Mouse (Mus musculus): ENCODE measurements at regions not wholly inside any gene's neighbourhood (a gene's known extent, or its start where the extent isn't known, plus 50 kb on each side); places are given as distances from the start of the nearest gene placed in this dataset.

- H3K4me1 ChIP-seq (ENCODE audit: control insufficient read depth, low read depth, low read length) = no peaks in the 10 kb centered on the region
- no peak overlapping the region for H3K27ac ChIP-seq (ENCODE audit: low read length)
- H3K36me3 ChIP-seq (ENCODE audit: control insufficient read depth, insufficient read depth) = no peaks in the 10 kb centered on the region
- H3K4me3 ChIP-seq (ENCODE audit: low read depth, low read length) = no peak overlapping the region
- WGBS (ENCODE audit: insufficient replicate concordance) = 41% methylated on average over 6 of the region's 6 CpGs
- no peak overlapping the region for H3K4me2 ChIP-seq (ENCODE audit: low read depth, low read length)
- no peaks in the 10 kb centered on the region for H3K9me3 ChIP-seq (replicated peaks; ENCODE audit: control insufficient read depth, low read length)
- no peak overlapping the region for H3K9ac ChIP-seq (ENCODE audit: low read depth, low read length)
- no peak for ATAC-seq (ENCODE audit: low read depth)
- no peaks in the 10 kb centered on the region for H3K27me3 ChIP-seq (ENCODE audit: control insufficient read depth, insufficient read depth, low read depth, low read length)
Measured at GRCm38 (mm10) chr1:191486766-191487165, 83.7 kb upstream of the Ppp2r5a start.

GRCm38 (mm10) chr1:191484726-191485425 is 81.8 kb upstream of the Ppp2r5a start:
- Histone ChIP-seq H3K36me3 (ENCODE audit: control insufficient read depth, insufficient read depth) (no peaks in the 10 kb centered on the region), H3K4me1 (ENCODE audit: control insufficient read depth, low read depth, low read length) (peaks cover 4% of the 10 kb centered on the region), H3K27ac (ENCODE audit: low read length) (no peak overlapping the region), H3K4me3 (ENCODE audit: low read depth, low read length) (no peak overlapping the region), H3K27me3 (ENCODE audit: control insufficient read depth, insufficient read depth, low read depth, low read length) (no peaks in the 10 kb centered on the region), H3K4me2 (ENCODE audit: low read depth, low read length) (no peak overlapping the region), H3K9me3 (replicated peaks; ENCODE audit: control insufficient read depth, low read length) (no peaks in the 10 kb centered on the region), H3K9ac (ENCODE audit: low read depth, low read length) (no peak overlapping the region)
- ATAC-seq (ENCODE audit: low read depth) = no peak
- 70% methylated on average over 8 of the region's 8 CpGs for WGBS (ENCODE audit: insufficient replicate concordance)

DNA sequence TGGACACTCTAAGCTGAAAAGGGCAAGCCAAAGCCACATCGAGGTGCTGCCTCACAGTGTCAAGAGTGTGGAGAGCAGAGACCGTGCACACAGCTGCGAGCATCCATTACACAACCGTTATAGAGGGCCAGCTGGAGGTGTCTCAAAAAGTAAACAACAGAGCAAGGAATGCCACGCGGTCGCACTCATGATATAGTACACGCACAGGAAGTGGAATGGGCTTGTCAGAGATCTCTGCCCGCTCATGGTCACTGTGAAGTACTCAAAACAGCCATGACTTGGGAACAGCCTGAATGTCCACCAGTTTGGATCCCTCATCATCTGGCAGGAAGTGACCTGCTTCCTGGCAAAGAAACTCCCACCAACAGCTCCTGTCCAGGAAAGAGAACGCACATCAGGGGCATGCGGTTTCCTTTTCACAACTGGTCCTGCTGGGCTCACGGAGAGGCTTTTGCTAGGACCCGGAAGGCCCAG is 76.9 kb upstream of the Ppp2r5a start:
- WGBS (ENCODE audit: insufficient replicate concordance) = 14% methylated on average over 13 of the region's 13 CpGs
- H3K27ac ChIP-seq (ENCODE audit: low read length) = no peak overlapping the region
- H3K4me3 ChIP-seq (ENCODE audit: low read depth, low read length) = no peak overlapping the region
- H3K4me2 ChIP-seq (ENCODE audit: low read depth, low read length) = peak overlapping the region; percentile 3; the same call in 1 of the 2 replicates
- H3K27me3 ChIP-seq (ENCODE audit: control insufficient read depth, insufficient read depth, low read depth, low read length) = no peaks in the 10 kb centered on the region
- no peaks in the 10 kb centered on the region for H3K9me3 ChIP-seq (replicated peaks; ENCODE audit: control insufficient read depth, low read length)
- H3K36me3 ChIP-seq (ENCODE audit: control insufficient read depth, insufficient read depth) = no peaks in the 10 kb centered on the region
- peaks cover 6% of the 10 kb centered on the region for H3K4me1 ChIP-seq (ENCODE audit: control insufficient read depth, low read depth, low read length)
- H3K9ac ChIP-seq (ENCODE audit: low read depth, low read length) = no peak overlapping the region
- peak; percentile 74 for ATAC-seq (ENCODE audit: low read depth)

DNA sequence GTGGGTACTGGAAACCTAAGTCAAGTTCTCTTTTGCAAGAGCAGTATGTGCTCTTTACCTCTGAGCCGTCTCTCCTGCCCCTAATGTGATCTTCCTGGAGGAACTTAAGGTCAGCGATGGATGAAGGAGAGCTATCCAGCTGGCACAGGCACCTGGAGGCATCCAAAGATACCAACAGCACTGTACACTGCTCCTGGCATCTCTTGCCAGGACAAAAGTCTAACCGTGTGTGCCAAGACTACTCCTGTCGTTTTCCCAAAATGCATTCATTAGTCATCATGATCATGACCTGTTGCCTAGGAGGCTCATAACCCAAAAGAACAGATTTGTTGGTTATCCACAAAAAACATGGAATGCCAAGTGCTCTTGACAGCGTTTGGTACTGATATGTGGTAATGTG is 69.5 kb upstream of the Ppp2r5a start:
- Histone ChIP-seq H3K4me3 (ENCODE audit: low read depth, low read length) (no peak overlapping the region), H3K27ac (ENCODE audit: low read length) (no peak overlapping the region), H3K9ac (ENCODE audit: low read depth, low read length) (no peak overlapping the region), H3K9me3 (replicated peaks; ENCODE audit: control insufficient read depth, low read length) (no peaks in the 10 kb centered on the region), H3K36me3 (ENCODE audit: control insufficient read depth, insufficient read depth) (no peaks in the 10 kb centered on the region), H3K27me3 (ENCODE audit: control insufficient read depth, insufficient read depth, low read depth, low read length) (no peaks in the 10 kb centered on the region), H3K4me2 (ENCODE audit: low read depth, low read length) (no peak overlapping the region), H3K4me1 (ENCODE audit: control insufficient read depth, low read depth, low read length) (peaks cover 5% of the 10 kb centered on the region)
- no peak for ATAC-seq (ENCODE audit: low read depth)
- 66% methylated on average over 5 of the region's 5 CpGs for WGBS (ENCODE audit: insufficient replicate concordance)

DNA sequence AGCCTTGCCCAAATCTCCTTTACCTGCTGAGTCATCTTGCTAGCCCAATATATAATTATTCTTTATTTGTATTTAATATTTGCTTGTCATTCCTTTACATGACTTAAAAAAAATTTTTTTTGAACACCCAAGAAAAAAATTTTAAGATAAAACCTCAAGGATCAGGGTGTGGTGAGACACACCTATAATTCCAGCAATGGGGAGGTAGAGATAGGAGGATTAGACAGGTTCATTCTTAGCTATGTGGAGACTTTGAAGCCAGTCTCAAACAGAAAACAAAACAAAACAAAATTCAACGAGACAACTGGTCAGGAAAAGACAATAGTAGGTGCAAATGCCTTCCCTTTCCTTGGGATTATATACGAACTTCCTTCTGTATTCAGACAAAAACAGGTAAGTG is 68.4 kb upstream of the Ppp2r5a start:
- no peaks in the 10 kb centered on the region for H3K36me3 ChIP-seq (ENCODE audit: control insufficient read depth, insufficient read depth)
- H3K4me3 ChIP-seq (ENCODE audit: low read depth, low read length) = no peak overlapping the region
- no peak overlapping the region for H3K9ac ChIP-seq (ENCODE audit: low read depth, low read length)
- H3K27ac ChIP-seq (ENCODE audit: low read length) = no peak overlapping the region
- WGBS (ENCODE audit: insufficient replicate concordance) = 32% methylated on average over 2 of the region's 2 CpGs
- peaks cover 5% of the 10 kb centered on the region for H3K4me1 ChIP-seq (ENCODE audit: control insufficient read depth, low read depth, low read length)
- H3K27me3 ChIP-seq (ENCODE audit: control insufficient read depth, insufficient read depth, low read depth, low read length) = no peaks in the 10 kb centered on the region
- H3K9me3 ChIP-seq (replicated peaks; ENCODE audit: control insufficient read depth, low read length) = no peaks in the 10 kb centered on the region
- H3K4me2 ChIP-seq (ENCODE audit: low read depth, low read length) = no peak overlapping the region
- ATAC-seq (ENCODE audit: low read depth) = no peak

DNA sequence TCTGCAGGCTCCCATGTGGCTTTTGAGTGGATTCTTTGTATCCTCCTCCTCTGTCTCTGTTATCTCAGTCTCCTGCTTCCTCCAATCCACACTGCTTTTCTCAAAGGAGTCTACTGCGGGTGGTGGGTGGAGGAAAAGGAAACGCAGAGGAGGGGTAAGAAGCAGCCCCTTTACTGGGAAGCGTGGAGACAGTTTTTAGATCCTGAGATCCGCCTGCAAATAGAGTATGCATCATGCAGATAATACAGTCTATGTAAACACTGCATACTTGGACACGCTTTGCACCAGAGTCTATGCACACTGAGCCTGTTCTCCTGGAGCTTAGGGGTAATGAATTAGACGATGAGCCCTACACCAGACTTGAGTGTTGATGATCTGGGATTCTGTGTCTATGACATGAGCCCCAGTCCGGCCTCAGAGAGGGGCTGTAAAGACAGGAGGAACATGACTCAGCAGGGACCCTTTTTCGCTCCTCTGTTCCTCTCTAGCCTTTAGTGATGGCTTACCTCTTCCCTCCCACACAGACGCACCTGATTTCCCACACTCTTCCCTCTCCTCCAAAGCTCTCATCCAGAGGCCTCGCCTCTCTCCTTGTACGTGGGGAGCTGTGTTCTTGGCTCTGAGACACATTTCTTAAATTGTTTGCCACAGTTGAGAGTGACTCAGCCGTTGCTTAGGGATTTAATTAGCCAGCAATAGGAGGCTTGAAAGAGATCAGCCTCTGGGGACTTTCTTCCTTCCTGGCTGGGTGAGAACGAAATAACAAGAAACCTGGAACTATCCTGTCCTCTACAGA is 67.3 kb upstream of the Ppp2r5a start:
- no peak overlapping the region for H3K4me2 ChIP-seq (ENCODE audit: low read depth, low read length)

DNA sequence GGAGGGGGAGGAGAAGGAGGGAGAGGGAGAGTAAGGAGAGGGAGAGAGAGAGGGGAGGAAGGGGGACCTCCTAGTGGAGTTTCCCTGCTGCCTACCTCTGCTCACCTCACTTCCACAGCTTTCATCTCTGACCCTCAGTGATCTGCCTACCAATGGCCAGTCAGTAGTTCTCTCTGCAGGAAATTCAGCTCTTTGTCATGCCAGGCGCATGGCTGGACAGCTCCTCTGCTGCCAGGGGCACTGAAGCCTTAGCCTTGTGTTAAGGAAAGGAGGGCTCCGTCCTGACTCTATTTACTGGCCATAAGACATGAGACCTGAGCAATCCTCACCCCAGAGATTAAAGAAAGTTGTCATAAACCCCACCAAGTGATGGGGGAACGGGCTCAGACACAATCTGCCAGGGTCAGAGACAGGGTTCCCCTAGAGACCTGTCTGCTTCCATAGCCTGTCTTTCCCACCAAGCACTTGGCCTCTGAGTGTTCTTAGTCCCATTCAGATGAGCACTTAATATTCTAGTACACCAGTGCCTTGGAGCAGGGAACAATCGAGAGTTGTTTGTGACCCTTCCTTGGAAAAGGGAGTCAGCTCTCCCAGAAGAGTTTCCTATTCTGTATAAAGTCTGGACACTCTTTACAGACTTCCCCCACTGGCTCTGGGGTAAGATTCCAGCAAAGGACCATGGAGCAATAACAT is 65.9 kb upstream of the Ppp2r5a start:
- no peak overlapping the region for H3K4me3 ChIP-seq (ENCODE audit: low read depth, low read length)
- H3K9me3 ChIP-seq (replicated peaks; ENCODE audit: control insufficient read depth, low read length) = no peaks in the 10 kb centered on the region
- H3K4me1 ChIP-seq (ENCODE audit: control insufficient read depth, low read depth, low read length) = peaks cover 5% of the 10 kb centered on the region
- H3K27me3 ChIP-seq (ENCODE audit: control insufficient read depth, insufficient read depth, low read depth, low read length) = no peaks in the 10 kb centered on the region
- ATAC-seq (ENCODE audit: low read depth) = no peak
- WGBS (ENCODE audit: insufficient replicate concordance) = 67% methylated on average over 4 of the region's 4 CpGs
- no peaks in the 10 kb centered on the region for H3K36me3 ChIP-seq (ENCODE audit: control insufficient read depth, insufficient read depth)
- H3K4me2 ChIP-seq (ENCODE audit: low read depth, low read length) = no peak overlapping the region
- no peak overlapping the region for H3K9ac ChIP-seq (ENCODE audit: low read depth, low read length)
- H3K27ac ChIP-seq (ENCODE audit: low read length) = no peak overlapping the region

More for the DNA sequence above, 67.3 kb upstream of the Ppp2r5a start:
- 19% methylated on average over 13 of the region's 13 CpGs for WGBS (ENCODE audit: insufficient replicate concordance)
- H3K4me3 ChIP-seq (ENCODE audit: low read depth, low read length) = no peak overlapping the region
- ATAC-seq (ENCODE audit: low read depth) = peak; percentile 40; the same call in 1 of the 2 replicates
- H3K9ac ChIP-seq (ENCODE audit: low read depth, low read length) = no peak overlapping the region
- H3K27ac ChIP-seq (ENCODE audit: low read length) = peak overlapping the region; percentile 12; the same call in 1 of the 2 replicates
- H3K36me3 ChIP-seq (ENCODE audit: control insufficient read depth, insufficient read depth) = no peaks in the 10 kb centered on the region
- H3K9me3 ChIP-seq (replicated peaks; ENCODE audit: control insufficient read depth, low read length) = no peaks in the 10 kb centered on the region
- no peaks in the 10 kb centered on the region for H3K27me3 ChIP-seq (ENCODE audit: control insufficient read depth, insufficient read depth, low read depth, low read length)
- peaks cover 5% of the 10 kb centered on the region for H3K4me1 ChIP-seq (ENCODE audit: control insufficient read depth, low read depth, low read length)

GRCm38 (mm10) chr1:191466261-191466660 is 63.2 kb upstream of the Ppp2r5a start:
- Histone ChIP-seq H3K4me1 (ENCODE audit: control insufficient read depth, low read depth, low read length) (no peaks in the 10 kb centered on the region; the same call in 1 of the 2 replicates), H3K9me3 (replicated peaks; ENCODE audit: control insufficient read depth, low read length) (no peaks in the 10 kb centered on the region), H3K4me3 (ENCODE audit: low read depth, low read length) (no peak overlapping the region), H3K27me3 (ENCODE audit: control insufficient read depth, insufficient read depth, low read depth, low read length) (no peaks in the 10 kb centered on the region), H3K9ac (ENCODE audit: low read depth, low read length) (no peak overlapping the region), H3K4me2 (ENCODE audit: low read depth, low read length) (no peak overlapping the region), H3K36me3 (ENCODE audit: control insufficient read depth, insufficient read depth) (no peaks in the 10 kb centered on the region), H3K27ac (ENCODE audit: low read length) (no peak overlapping the region)
- ATAC-seq (ENCODE audit: low read depth) = no peak
- 72% methylated on average over 3 of the region's 3 CpGs for WGBS (ENCODE audit: insufficient replicate concordance)
